Mouse (Mus musculus) large intestine, adult 2 months (tissue): ENCODE data around the gene Rassf1. TPM values are rescaled to one million over a fixed set of nuclear protein-coding genes. Genes with fewer than 3 reads are reported as not detected.

ENCODE experiments used
- DNase-seq: peaks from one replicate; pipeline ENCODE4 v3.0.0-alpha.2; 2012; ENCODE audit warnings: low read depth, low spot score
- WGBS: fragments of 180-500 bp; shearing (Covaris S2); methylation state at CpG from one replicate; pipeline ENCODE4 v1.1.7; 2018; 5-methylcytosine and 5-hydroxymethylcytosine counted together
- polyA plus RNA-seq: library from polyadenylated mRNA; depleted of rRNA; stranded (reverse); fragments of >200 nt; gene quantifications from 2 replicates; pipeline ENCODE4 v1.2.3, GENCODE M21; 2012

Gene Rassf1
- polyA plus RNA-seq, 1 experiment, result 28.6 TPM

DNA sequence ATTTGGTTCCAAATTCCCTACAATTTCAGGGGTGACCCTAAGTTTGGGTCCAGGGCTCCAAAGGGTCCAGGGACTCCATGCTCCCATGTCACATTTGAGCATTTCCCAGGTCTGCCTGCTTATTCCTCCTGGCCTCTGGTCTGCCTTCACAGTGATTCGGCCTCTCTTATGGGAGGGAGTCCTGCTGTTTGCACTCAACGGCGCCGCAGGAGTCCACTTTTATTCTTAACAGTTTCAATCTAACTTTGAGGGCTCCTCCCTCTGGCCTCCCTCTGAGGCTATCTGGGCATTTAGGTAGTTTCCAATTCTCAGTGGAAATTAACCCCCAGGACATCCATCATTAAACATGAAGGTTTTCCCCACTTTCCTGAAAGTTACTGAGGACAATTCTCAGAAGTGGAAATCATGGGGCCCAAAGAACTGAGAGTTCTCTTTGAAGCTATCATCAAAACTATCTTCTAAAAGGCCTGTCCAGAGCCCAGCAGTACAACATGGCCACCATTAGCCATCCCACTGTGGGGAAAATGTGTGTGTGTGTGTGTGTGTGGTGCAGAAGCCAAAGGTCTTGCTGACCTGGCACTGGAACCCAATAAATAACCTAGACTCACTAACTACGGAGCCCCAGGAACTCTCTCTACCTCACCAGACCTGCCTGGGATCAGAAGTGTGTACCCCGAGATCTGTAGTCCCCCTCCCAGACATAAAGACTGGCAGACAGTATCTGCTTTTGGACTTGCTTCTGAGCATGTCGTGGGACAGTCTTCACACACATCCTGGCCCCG, 43.1 kb downstream of the Rassf1 start:
- WGBS, result 76% methylated on average over 8 of the region's 8 CpGs
- no peak for DNase-seq

DNA sequence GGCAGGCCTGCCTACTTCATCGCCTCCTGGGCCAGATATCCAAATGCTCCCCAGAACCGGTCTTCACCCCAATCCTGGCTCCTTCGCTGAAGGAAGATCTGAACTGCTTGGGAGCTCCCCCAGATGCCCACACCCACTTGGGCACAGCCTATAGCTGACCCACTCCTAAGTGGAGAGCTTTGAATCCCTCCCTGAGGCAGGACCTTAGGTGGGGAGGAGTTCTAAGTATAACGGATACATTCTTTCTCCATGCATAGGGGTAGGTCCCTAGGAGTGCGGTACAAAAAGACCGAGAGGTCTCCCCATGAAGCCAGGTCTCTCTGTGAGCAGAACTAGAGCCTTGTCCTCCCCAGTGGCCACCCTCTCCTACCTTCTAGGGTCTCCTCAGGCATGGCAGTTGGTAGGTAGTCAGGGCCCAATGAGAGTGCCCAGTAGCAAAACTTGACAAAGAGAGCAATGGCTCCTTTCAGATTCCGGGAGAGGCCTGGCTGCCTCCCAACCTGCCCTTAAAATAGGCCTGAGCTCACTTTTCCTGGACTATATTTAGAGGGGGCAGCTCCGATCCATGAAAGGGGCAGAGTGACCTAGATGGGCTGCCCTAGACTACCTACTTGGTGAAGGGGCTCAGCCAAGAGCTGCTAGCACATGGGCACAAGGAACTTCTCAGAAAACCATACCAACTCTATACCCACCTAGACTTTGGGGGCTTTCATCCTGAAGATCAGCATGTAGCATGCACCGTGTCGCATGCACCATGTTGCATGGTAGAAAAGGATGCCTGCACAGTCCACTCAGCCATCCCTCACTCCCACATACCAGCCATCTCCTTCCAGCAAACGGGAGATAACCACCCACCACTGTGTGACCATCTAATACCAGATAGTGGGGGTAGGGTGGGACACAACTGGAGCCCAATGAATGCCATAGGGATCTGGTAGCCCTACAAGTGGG, 45.5 kb downstream of the Rassf1 start:
- DNase-seq, result no peak
- WGBS, result 83% methylated on average over 11 of the region's 11 CpGs

DNA sequence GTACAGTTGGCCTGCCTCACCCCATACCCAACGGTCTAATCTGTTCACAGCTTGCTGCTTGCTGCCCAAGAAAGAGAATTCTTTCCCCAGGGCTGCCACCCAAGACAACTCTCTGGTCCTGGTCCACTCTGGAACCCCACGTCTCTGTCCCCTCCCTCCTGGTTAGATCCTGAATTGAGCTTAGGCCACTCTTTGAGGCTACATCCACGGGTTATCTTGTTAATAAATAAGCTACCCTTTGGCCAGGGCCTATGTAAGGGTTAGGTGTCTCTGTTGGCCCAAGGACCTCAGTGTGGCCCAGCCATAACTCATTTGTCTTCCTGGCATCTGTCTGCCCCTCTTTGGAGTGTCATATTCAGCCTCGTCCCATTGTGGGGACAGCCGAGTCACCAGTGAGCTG, 47.0 kb downstream of the Rassf1 start:
- 69% methylated on average over 5 of the region's 5 CpGs for WGBS
- no peak for DNase-seq

DNA sequence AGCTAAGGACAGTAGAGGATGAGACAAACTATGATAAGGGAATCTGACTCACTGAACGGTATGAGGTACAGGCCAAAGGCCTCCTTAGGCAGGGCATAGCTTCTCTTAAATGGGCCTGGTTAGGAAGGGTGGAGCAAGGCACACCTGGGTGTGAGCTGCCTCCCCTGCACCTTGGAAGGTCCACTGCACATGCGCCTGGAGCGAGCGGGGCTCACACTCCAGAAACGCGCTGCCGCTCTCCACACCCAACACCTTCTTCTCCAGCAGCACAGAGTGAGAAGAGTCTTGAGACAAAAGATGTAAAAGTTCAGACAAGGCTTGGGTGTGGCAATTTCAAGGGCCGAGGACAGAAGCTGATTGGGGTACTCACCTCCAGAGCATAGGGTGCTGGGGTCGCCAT, 48.1 kb downstream of the Rassf1 start:
- 72% methylated on average over 9 of the region's 9 CpGs for WGBS
- DNase-seq, result no peak

DNA sequence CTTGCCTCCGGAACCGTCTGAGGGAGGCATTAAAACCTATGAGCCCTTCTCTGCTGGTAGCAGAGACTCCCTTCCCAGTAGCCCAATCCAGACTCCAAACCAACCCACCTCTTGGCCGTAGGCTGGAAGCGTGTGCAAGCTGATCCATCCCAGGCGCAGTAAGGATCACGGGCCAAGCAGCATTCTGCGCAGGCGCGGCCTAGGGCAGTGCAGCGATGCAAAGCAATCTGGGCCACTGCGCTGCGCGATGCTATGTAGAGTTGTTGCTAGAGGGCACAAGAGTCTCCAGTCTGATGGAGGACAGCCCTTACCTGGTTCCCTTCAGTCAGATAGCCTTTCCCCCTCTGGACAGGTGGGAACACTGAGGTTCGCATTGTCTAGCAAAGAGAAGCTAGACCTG, 48.5 kb downstream of the Rassf1 start:
- DNase-seq, result no peak
- WGBS, result 87% methylated on average over 14 of the region's 14 CpGs

DNA sequence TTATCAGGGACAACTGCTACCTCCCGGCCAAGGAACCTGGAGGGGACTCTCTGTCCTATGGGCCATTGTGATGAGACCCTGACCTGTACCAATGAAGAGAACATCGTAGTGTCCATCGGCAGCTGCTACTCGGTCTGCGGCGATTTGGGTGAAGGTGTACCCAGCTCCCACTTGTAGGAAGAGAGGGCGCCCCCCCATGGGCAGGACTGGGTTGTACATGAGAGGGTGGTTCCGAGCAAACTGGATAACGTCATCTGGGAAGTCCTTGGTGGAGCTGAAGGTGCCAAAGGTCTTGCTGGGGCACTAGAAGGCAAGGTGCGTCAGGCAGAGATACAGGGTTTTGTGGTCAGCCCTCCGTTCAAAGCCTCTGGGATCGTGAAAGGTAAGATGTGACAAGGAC, 49.4 kb downstream of the Rassf1 start:
- DNase-seq, result no peak
- 72% methylated on average over 12 of the region's 12 CpGs for WGBS

DNA sequence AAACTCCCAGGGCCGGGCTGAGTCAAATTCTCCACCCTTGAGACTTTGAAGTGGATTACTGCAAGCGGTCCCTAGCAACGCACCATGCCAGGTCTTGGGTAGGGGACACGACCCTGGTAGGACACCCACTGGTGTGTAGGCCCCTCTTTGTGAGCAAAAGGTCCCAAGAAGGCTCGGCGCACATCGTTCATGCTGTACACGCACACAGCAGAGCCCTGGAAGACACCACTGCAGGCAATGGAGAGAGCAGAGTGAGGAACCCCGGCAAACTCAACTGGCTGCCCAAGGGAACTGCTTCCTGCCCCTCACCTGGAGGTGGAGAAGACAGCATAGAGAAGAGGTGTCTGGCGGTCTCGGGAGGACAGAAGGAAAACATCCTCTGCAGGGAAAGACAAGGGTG, 49.9 kb downstream of the Rassf1 start:
- DNase-seq, result no peak

DNA sequence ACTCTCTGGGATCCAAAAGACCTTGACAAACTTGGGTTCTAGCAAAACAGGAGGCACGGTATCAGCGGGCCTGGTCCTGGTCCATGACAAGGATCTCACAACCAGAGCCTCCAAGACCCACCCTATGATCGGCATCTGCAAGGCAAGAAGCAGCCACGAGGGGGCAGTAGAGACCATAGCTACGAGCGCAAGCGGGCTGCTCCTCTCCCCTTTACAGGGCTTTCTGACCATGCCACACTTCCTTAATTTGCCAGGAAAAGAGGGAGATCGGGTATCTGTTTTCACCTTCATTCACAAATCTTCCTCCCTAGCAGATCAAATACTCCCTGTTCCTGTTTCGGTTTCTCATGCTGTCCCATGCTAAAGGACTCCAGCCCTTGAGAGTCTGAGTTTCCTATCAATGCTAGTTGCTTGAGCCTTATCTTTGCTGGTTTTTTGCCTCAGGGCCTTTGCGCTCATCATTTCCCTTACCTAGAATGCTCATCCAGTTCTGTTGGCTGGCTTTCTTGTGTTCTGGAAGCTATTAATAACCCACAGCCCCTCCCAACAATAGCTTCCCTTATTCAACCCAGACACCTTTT, 50.8 kb downstream of the Rassf1 start:
- WGBS, result 9% methylated on average over 10 of the region's 10 CpGs

More for the DNA sequence above, 49.9 kb downstream of the Rassf1 start:
- WGBS, result 83% methylated on average over 11 of the region's 11 CpGs

DNA sequence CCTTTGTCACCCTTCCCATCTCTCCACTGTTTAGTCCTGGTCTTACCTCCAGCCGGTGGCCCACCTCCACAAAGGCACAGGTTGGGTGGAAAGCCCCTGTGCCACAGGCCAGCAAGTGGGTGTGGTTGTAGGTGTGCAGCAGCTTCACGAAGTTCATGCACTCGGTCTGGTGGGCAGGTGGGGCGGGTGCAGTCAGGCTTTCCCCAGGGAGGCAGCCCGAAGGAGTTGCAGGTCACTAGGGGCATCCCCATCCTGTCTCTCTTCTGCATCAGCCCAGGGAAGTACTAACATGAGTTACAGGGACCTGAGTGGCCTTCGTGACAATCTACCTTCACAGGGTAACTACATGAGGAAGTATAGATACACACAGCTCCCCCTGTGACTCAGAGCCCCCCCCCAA, 51.9 kb downstream of the Rassf1 start:
- 54% methylated on average over 6 of the region's 6 CpGs for WGBS
- no peak for DNase-seq

More for the DNA sequence above, 50.8 kb downstream of the Rassf1 start:
- no peak for DNase-seq

DNA sequence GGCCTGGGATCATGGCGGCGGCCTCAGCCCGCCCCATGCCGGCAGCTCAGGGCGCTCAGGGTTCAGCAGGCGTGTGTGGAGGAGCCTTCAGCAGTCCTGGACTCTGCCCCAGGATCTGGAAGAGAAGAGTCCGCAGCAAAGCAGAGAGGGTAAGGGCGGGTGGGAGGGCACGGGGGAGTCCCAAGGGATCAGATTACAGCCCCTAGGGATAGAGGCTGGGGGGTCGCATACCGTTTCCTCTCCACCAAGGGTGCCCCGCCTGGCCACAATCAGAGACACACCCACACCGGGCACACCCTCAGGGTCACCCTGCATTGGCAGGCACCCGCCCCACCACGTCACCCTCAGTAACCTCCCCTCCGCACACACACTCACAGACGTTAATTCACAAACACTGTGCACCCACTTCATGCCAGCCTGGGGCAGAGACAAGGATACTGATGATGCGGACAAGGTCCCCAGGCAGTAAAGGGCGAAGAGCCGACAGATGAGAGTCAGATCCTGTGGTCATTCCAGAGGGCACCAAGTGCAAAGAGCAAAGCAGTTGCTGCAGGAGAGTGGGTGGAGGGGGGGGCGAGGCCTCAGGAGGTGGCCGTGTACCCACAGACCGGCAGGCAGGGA, 53.8 kb downstream of the Rassf1 start:
- 17% methylated on average over 23 of the region's 23 CpGs for WGBS
- DNase-seq, result no peak

DNA sequence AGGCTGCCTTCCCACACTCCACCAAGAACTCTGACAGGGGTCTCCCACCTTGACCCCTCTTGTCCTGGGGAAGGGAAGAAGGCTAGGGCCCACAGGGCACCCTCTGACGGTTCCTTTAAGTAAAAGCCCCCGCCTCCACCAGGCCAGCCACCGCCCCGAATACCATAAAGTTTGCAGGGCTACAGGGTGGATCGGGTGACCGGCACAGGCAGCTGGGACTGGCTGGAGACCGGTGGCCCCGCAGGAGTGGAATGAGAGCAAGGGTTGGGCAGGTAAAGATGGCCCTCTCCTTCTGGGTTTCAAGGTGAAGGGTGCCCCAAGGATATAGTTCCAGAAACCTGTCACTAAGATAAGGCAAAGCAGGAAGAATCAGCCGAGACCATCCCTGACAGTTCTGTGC, 55.2 kb downstream of the Rassf1 start:
- 22% methylated on average over 9 of the region's 9 CpGs for WGBS
- no peak for DNase-seq

DNA sequence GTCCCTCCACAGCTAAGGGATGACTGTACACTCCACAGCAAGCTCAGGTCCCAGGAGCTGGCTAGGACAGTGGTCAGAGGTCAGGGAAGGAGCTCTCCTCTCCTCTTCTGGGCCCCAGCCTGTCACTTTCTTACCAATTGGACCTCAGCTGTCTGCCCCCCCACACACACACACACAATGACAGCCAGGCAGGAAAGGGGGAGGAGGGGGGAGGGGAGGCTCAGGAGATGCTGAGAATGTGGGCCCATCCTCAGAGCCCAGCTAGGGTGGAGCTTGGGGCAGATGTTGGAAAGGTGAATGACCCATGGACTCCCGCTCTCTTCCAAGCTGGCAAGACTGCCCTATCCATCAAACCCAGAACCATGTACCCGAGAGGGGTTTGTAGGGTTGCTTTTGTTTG, 55.7 kb downstream of the Rassf1 start:
- WGBS, result 36% methylated on average over 2 of the region's 2 CpGs

DNA sequence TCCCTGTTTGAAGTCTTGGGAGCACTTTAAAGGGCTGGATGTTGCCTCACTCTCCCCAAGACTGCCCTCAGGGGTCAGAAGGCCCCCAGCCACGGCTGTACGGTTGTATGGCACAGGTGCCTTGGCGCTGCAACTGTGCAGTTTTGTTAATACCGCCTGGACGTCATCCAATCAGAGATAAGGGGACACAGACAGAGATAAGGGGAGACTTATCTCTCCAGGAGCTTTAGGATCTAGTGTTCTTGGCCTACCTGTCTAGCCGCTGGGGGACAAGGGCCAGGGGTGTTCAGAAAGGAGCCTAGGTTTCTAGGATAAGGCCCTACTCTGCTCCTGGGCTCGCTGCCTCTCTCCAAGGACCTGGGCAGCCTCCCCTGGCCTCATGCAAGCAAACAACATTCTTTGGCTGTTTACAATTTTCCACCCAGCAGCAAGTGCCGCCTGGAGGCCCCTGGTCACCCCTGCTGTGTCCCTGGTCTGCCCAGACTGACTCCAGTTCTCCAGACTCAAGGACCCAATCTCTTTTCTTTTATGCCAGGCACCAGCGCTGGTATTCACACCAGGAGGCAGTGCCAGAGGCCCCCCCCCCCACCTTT, 56.4 kb downstream of the Rassf1 start:
- WGBS, result 33% methylated on average over 9 of the region's 9 CpGs
- no peak for DNase-seq

More for the DNA sequence above, 55.7 kb downstream of the Rassf1 start:
- no peak for DNase-seq

DNA sequence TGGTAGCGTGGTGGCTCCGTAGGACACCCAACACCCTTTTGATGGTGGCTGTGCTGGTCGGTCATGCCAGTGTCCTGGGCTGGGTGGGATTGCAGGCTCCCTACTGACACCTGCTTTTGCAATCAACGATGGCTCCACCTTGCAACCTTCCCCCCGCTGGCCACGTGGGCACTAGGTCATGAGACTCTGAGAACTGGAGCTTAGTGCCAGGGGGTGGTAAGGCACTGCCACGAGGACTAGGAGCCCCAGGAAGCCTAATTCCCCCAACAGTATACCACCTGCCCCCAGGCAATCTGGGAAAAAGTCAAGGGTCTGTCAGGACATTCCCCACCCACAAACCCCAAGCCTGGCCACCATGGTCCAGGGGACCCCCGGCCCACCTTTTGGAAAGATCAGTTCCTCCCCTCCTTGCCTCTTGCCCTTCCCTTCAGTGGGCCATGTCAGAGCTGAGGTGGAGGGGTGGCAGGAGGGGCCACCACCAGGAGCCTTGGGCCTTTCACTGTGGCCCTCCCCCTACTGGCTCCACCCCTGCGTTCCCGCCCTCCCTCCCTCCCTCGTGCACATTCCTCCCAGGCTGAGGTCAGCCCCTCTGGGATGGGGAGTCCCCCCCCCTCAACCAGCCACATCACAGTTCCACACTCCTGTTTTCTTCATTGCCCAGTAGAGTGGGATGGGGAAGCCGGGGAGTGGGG, 57.5 kb downstream of the Rassf1 start, which contains the start of gene Sema3b:
TSS of gene Sema3b (minus strand) at position 489 of the 692 bp plus-strand sequence.
- whole genome bisulfite sequencing, result 37% methylated on average over 12 of the region's 12 CpGs
- DNase-seq, result no peak

DNA sequence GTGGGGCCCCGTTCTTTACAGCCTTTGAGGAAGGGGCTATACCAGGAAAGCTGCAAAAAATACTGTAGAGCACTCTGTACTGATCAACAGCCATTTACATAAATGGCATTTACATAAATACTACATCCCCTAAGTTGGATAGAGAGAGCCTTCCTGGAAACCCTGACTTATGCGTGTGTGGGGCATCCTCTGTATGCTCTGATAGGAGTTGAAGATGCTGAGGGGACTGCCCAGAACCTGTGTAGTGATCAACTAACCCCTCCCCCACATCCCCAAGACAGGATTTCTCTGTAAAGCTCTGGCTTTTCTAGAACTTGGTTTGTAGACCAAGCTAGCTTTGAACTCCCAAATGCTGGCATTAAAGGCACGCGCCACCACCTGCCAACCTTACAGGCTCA, 58.1 kb downstream of the Rassf1 start:
- no peak for DNase-seq
- WGBS, result 69% methylated on average over 4 of the region's 4 CpGs

DNA sequence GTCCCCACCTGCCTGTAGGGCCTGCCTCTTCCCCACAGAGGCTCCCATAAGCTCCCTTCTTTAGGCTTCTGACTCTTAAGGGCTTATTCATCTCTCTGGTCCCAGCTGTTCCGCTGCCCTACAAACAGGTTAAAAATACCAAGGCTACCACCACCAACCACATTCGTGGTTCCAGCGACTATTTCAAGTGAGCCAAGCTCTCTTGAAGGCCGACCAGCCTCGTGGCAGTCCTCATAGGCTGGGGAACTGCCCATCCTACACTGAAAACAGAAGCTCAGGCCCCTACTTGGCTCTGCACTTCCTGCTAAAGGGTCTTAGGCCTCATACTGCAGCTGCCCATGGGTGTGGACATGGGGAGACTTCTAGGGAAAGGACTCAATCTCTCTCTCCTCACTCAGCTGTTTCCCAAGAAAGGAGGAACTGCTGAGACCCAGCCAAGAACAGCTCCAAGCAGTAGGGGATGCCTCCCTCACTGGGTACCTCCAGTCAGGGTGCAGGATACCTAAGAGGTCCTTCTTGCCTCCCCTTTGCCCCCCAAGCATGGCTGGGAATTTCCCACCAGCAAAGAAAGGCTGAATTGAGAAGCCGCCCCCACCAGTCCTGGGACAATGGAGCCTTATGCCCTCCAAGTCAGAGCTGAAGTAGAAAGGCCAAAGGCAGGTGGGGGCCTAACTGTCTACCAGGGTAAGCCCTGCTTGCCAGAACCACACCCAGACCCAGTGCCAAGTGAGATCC, 60.3 kb downstream of the Rassf1 start:
- no peak for DNase-seq
- 37% methylated on average over 6 of the region's 6 CpGs for WGBS
